Mouse (Mus musculus): ENCODE measurements at regions not wholly inside any gene's neighbourhood (a gene's known extent, or its start where the extent isn't known, plus 50 kb on each side); places are given as distances from the start of the nearest gene placed in this dataset.

DNA sequence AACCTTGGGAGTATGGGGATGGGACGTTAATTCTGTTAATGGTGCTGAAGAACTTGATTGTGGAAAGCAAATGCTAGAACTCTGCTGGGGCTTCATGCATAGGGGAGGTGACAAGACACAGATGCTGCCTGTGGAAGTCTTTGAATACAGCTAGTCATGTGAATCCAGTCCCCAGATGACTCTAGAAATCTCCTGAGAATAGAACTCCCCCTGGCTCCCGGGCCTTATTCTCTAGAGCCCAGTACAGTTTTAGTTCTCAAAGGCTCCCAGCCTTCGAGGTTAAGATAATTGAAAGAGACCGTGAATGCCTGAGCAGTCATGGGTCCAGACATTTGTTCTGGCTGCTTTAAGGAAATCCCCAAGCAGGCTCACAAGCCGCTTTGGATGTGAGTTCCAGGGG, 499.9 kb upstream of the Vstm2b start:
- DNase-seq (ENCODE audit: low read depth, low spot score) = no peak

DNA sequence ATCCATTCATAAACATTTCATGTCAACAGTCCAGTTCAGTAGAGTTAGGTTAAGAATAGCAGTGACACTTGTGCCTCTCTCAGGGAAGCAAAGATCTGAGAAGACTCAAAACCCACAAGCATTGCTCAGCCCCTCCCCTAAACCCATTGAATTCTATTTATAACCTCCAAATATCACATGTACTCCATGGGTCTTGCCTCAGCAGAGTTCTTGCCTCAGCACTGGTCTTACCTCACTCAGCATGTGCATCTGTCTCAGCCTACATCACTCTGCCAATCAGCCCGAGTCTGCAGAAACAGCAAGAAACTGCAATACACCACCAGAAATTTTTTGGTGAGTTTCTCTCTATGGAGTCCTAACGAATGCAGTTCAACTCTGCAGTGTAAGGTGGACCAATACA, 478.8 kb upstream of the Vstm2b start:
- no peak for DNase-seq (ENCODE audit: low read depth, low spot score)

DNA sequence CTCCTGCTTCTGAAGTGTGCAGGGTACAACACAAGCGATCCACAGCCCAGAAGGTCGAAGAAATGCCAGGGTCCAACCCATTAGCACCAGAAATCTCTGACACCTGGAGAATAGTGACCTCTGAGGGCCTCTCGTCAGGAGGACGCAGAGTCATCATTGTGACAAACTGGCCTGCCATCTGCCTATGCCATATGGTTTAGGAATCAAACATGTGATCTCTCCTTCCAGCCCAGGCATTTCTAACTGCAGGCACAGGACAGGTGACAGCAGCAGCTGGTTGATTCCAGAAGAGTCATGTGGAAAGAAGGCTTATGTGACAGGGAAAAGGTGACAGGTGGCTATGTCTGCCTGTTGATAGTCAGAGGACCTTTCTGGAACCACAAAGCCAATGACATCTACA, 476.0 kb upstream of the Vstm2b start:
- peak; percentile 42 for DNase-seq (ENCODE audit: low read depth, low spot score)

DNA sequence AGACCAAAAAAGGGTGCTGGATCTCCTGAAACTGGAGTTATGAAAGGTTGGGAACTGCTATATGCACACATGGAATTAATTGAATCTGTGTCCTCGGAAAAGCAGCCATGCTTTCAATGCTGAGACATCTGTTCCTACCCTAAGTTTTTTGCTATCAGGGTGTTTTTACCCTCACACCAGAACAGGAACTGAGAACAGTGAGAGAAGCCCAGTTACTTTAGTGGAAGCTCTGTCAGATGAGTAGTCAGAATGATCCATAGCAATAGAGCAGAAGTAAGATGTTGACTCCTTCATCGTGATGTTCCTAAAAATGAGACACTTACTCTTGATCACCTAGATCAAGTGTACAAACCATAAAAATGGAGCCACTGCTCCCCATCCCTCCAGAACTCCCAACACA, 468.7 kb upstream of the Vstm2b start:
- DNase-seq (ENCODE audit: low read depth, low spot score) = no peak

DNA sequence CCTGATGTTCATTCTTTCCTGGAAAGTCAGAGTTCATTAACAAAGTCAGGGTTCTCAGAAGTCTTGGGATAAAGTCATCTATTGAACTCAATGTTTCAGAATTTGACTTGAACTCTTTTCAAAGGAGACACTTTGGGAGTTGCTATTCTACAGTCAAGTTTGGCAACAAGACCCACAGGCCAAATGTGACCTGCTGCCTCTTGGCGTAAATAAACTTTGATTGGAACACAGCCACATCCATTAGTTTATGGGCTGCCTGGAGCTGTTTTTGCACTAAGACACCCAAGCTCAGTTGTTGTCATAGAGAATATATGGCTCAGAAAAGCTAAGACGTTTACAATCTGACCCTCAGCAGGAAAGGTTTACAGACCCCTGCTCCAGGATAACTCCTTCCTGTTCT, 464.2 kb upstream of the Vstm2b start:
- no peak for DNase-seq (ENCODE audit: low read depth, low spot score)

DNA sequence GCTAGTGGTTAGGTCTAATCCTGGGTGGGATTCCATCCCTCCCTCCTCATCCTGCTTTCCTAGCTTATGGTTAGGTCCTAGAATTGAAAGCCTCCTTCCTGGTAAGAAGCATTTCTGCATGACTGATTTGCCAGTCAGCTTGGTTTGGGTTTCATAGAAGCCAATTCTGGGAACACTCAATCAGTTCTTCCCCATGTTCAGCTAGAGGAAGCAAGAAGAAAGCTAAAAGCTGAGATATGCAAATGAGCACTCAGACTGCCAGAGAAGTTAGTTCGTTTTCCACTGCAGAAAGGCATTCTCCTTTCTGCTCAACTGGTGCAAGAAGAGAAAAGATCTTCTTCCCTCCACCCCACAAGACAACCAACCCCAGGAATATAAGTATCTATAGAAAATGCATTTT, 457.0 kb upstream of the Vstm2b start:
- DNase-seq (ENCODE audit: low read depth, low spot score) = peak; percentile 43

DNA sequence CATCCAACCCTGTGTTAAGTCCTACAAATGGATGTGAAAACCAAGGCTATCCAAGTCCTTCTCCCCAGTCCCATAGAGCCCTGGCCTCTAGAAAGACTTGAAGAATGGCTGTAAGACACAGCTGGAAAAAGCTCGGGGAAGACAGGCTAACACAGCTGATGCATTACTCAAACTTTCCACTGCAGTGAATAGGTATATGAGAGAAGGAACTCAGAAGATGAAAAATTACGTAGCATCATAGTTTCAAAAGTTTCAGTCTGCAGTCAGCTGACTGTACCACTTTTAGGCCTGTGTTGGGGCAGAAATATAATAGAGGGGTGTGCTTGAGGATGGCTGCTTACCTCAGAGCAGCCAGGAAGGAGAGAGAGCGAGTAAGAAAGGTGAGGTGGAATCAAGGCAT, 456.3 kb upstream of the Vstm2b start:
- no peak for DNase-seq (ENCODE audit: low read depth, low spot score)

DNA sequence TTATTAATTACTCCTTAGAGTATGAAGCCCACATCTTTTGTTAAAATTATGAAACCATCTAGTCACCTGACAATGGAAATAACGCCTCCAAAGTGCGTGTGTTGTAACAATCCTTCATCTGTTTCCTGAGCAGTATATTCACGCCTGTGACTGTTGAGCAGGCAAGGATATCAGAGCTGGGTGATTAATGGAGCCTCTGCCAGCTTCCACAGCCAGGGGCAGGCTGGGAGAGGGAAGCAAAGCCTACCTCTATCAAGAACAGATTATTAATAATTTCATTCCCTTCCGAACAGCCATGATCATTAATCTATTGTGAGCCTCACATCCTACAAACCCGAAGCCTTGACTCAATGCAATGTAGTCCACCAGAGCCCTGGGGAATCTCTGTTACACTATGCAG, 431.7 kb upstream of the Vstm2b start:
- DNase-seq (ENCODE audit: low read depth, low spot score) = peak; percentile 8

DNA sequence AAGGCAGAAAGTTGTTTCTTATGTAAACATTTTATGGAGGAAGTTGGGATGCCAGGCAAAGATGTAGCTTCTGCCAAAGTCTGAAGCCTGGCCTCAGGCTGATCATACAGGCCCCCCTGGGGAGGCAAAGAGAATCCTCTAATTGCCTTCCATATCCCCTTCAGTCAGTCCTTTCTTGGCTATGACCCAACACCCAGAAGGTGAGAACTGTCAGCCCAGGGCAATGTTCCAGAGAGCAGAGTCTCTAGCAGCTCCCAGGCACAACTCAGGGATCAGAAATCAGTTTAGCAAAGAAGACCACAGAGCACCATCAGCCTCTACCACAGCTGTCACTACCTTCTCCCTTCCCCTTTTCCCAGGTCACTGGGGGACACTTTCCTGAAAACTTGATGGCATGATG, 410.9 kb upstream of the Vstm2b start:
- no peak for DNase-seq (ENCODE audit: low read depth, low spot score)

DNA sequence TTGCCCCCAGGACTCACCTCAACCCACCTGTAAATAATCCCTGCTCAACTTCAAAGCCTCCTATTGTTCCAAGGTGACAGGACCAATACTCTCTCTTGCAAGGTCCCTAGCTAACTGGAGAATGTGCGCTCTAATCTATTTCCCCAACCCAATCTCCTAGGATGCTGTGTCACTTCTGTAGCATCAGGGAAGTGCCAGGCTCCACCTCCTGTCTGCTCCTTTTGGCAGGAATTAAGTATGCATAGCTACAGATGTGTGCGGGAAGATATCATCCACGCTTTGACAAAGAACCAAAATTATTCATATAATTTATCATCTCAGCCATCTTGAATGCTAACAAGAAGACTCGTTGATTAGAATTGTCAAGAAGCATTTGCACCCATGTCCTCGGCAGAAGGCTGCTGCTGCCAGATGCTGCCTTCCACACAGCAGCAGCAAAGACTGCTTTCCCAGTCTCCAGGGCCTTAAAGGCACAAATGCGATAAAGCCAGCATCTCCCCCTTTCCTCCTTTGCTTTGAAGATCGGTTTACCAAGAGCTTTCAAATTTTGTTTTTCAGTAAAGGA, 375.3 kb upstream of the Vstm2b start:
- peak; percentile 18 for DNase-seq (ENCODE audit: low read depth, low spot score)

DNA sequence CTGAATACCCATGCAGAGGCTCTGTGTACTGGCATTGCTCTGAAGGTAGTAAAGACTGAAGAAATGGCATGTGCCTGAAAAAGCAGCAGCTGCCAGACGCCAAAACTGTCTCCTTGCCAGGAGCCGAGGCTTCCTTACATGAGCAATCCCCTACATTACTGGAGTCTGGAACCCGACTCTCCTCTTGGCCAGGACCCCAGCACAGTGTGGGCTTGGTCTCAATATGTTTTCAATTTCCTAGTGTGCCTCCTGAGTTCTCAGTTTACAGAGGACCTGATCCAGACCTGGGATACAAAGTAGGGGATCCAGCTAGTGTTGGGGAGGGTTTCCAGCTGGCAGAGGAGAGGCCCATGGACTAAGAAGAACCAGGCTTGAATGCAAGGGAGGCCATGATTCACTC, 361.5 kb upstream of the Vstm2b start:
- DNase-seq (ENCODE audit: low read depth, low spot score) = peak; percentile 64

DNA sequence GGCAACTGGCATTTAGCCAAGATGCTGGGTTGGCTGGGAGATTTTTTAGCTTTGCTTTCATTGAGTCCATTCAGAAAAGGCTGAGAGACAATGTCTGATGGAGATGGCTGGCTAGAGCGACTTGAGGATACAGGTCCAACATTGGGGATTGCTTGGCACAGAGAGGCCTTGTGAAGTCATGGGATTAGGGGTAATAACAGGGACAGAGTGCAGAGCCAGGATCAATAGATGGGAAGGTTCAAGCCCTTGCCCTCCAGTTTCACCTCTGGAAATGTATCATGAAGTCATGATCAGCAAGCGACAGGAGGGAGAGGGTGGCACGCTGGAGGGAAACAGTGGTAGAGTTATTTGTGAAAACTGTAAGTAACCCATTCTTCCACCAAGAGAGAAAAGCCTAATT, 360.5 kb upstream of the Vstm2b start:
- no peak for DNase-seq (ENCODE audit: low read depth, low spot score)

DNA sequence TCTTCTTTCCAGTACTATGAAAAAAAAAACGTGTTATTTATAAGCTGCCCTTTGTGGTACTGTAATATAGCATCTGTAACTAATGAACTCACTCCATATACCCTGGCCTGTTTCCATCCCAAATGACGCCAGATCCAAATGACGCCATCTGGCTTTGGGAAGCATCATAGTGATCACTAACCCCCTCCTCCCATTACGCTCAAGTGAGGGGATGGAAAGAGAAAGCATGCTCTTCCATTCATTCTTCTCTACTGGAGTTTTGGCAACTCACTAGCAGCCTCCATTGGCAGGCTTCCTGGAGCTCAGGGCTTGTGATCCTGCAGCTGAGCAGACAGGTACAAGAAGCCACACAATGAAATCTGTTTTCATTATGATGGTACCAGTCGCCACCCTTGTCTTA, 358.3 kb upstream of the Vstm2b start:
- peak; percentile 14 for DNase-seq (ENCODE audit: low read depth, low spot score)

DNA sequence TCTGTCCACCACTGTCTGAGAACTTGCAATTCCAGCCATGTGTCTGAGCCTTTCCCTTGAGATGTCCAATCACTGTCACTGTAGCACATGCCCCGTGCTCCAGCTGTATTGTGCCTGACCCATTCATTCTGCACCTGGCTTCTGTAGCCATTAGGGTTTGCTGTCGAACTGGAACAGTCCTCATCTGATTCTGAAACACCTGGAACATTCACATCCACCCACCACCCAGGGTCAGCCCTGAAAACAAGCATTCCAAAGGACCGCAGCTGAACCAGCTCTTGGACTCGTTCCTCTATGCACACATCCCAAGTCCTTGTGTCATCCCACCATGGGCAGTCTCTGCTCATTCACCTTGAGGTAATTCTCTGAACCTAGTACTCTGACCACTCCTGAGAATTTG, 356.8 kb upstream of the Vstm2b start:
- DNase-seq (ENCODE audit: low read depth, low spot score) = no peak

DNA sequence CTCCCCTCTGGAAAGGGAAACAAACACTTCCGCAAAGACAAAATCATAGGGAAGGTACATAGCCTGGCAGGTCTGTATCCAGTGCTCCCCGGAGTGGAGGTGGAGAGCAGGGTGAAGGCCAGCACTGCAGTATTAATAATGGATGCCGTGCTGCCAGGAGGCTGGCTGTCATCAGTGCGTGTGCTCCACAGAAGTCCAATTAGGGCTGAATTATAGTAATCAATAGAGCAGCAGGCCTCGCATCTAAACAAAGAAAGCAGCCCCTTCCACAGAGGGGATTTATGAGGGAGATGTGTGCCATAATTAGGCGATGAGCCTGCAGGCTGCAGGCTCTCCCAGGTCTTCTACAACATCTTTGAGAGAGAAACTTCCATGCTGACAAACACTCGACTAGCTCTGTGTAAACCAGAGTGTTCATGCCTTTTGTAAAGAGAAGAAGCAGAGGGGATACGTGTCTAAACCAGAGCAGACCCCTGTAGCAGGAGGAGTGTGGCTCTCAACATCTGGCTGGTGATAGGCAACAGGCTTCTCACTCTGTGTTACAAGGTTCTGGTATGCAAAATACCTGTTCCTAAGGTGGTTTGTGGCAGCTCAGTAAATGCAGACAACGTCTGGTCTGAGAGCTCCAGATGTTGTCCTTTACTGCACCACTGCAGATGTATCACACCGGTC, 334.5 kb upstream of the Vstm2b start:
- DNase-seq (ENCODE audit: low read depth, low spot score) = no peak

DNA sequence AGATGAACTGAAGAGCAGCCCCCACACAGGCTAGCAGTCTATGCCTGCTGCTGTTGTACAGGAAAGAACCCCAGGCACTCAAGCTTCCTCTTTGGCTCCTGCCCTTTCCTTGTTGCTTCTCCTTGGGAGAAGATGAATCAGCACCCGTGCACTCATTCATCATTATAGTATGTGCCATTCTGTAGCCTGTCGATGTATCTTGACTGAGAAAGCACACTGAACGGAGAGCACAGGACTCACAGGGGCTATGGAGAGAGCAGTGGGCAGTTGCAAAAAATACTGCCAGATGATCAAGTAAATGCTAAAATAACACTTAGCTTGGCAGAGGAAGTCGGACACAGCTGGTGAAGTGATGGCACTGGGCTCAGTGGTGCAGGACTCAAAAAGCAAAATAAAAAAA, 322.2 kb upstream of the Vstm2b start:
- DNase-seq (ENCODE audit: low read depth, low spot score) = peak; percentile 51

DNA sequence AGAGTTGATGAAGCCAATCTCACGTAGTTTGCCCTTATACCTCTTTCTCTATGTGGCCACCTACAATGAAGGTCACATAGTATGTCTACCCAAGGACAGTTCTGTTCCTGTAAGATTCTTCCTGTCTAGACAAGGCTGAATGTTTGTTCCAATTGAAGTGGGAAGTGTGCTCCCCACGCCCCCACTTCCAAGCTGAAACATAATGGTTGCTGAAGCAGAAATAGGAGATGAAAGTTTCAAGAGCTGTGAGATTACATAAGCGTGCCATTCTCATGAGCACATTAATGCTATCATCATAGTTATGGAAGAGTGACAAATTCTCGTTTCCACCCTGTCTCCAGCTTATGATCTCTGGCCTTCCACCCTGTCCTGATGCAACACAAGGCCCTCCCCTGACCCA, 320.8 kb upstream of the Vstm2b start:
- DNase-seq (ENCODE audit: low read depth, low spot score) = peak; percentile 71

DNA sequence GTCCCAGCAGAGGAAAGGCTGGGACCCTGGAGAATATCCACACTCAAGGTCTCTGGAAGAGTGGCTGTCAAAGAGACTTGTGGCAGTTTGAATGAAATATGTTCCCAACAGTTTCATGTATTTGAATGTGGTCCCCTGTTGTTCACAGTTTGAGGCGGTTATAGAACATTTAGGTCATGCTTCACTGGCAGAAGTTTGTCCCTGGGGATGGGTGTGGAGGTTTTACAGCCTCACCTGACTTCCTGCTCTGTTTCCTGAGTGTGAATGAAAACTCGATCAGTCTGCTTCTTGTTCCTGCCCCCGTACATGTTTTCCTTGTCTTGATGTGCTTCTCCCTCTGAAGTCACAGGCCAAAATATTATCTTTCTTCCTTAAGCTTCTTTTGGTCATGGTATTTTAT, 277.4 kb upstream of the Vstm2b start:
- DNase-seq (ENCODE audit: low read depth, low spot score) = no peak

DNA sequence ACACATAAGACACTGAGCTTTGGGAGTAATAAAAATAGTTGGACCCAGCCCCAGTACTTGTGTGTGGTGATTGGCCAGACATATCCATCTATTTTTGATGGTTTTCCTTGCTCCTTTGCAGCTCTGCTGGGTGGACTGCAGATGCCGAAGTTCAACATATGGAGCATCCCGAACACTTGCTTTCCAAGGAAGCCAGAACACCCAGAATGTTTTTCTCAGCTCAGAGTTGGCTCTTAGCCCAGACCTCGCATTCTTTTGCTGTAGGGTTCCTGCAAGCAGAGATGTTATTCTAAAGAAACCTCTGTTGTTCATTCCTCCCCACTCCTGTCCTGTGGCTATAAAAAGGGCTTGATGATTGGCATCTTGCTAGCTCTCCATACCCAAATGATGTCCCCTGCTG, 275.3 kb upstream of the Vstm2b start:
- peak; percentile 93 for DNase-seq (ENCODE audit: low read depth, low spot score)

DNA sequence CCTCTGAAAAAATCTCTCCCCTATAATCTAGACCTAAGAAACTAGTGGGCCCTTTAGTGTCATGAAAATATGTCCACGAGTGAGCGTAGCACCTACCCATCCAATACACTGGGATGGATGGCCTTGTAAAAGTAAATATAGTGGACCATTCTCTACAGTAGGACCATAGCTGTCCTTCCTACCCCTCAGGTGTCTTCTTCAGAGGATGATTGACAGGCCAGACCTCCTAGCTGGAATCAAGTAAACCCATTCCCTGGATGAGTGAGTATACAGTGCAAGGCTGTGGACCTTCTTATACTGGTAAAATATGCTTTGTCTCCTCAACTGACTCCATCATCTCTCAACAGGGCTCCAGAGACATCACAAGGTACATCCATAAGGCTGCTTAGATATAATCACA, 274.8 kb upstream of the Vstm2b start:
- no peak for DNase-seq (ENCODE audit: low read depth, low spot score)

DNA sequence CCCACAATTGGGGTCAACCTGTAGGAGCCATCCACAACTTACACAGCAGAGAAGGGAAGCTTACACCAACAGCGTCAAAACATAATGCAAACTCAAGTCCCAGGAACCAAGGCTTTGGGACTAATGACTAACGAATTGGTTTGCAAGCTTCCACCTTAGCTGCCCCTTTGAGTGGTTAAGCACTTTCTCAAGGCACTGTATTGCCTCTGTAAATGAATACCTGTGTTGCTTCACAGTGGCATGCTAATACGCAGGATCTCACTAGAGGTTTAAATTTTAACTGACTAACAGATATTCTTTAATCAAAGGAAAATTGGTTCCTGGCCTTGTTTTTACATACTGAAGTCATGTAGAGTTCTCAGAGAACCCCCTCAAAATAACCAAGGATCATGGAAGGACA, 261.8 kb upstream of the Vstm2b start:
- DNase-seq (ENCODE audit: low read depth, low spot score) = no peak

DNA sequence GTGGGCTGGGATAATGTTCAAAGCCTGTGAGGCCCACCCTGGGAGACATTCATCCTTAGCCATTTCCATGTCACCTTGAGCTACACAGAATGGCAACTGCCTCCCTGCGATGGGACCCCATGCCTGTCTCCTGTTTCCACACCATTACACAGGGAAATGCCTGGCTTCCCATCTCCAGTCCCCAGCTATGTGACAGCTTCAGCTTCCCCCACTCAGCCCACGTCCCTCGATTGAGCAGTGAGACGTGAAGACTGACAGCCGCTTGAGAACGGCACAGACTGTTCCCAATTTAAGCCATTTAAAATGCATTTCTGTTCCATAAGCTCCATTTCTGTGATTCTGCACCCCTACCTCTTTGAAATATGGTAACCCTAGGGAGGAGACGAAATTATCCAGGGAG, 243.1 kb upstream of the Vstm2b start:
- peak; percentile 85 for DNase-seq (ENCODE audit: low read depth, low spot score)

DNA sequence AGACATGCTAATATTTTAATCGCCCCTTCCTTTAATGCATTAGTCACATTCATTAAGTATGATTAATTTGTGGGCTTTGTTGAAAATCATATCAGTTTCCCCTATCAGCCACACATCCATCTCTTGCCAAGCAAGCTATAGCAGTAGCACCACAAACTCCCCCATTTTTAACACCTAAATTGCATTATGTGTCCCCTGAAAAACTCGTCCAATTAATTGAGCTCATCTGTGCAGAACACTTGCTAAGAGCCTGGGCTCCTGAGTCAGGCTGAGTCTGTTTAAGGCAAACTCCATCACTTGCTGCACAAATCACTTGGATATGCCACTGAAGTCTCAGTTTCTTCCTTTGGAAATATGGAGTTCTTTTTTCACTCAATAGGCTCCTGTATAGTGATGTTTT, 242.7 kb upstream of the Vstm2b start:
- peak; percentile 67 for DNase-seq (ENCODE audit: low read depth, low spot score)

DNA sequence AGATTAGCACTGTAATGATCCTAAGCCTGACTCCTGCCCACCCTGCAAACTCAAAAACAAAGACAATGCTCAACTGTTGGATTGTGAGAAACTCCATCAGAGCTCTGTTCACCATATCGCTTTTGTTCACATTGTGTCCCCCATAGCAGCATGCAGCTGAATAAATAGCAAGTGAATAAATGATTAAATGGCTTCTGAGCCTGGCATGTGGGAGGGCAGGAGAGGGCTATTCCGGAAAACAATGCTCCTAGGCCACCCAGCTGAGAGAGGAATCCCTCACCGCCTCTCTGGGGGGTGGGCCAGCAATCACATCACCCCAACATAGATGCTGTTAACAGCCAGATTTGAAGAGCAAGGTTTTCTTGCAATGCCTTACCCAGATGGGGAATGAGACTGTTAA, 238.5 kb upstream of the Vstm2b start:
- DNase-seq (ENCODE audit: low read depth, low spot score) = no peak

Measured in brain, adult 2 months (tissue).